Mouse (Mus musculus) kidney, adult 2 months (tissue): ENCODE data around the gene Enpp3.

Experiments
- CTCF ChIP-seq: fragments of 200-500 bp; conservative IDR thresholded peaks from 2 replicates; pipeline ENCODE4 v1.5.1; 2011; ENCODE audit warnings: low read depth, mild to moderate bottlenecking, control low read depth, low read length, moderate library complexity, mixed read lengths; ENCODE audit not compliant: insufficient read depth, insufficient read length
- POLR2A ChIP-seq: fragments of 200-500 bp; IDR thresholded peaks from one replicate; pipeline ENCODE4 v1.6.1; 2011; ENCODE audit warnings: low read depth, low read length, control low read depth

GRCm38 (mm10) chr10:24824621-24825020 lies 18.0 kb downstream of the Enpp3 start:
- TF ChIP-seq CTCF (no peak), POLR2A (no peak)
